Mouse (Mus musculus): ENCODE results near the gene Bend5.

Gene Bend5

GRCm38 (mm10) chr4:111442435-111443238 is 27.8 kb downstream of the Bend5 start:
- DNase-seq = no peak

GRCm38 (mm10) chr4:111443906-111444615 is 29.3 kb downstream of the Bend5 start:
- no peak for DNase-seq

- DNase-seq = no peak
Measured at GRCm38 (mm10) chr4:111444616-111445160, 29.9 kb downstream of the Bend5 start.

GRCm38 (mm10) chr4:111447918-111448317 is 33.1 kb downstream of the Bend5 start:
- no peak for DNase-seq

- DNase-seq = no peak
Measured at GRCm38 (mm10) chr4:111448586-111448985, 33.8 kb downstream of the Bend5 start.

- no peak for DNase-seq
Measured at GRCm38 (mm10) chr4:111449442-111450199, 34.8 kb downstream of the Bend5 start.

- no peak for DNase-seq
Measured at GRCm38 (mm10) chr4:111451283-111451918, 36.6 kb downstream of the Bend5 start.

- DNase-seq = no peak
Measured at GRCm38 (mm10) chr4:111452192-111452591, 37.4 kb downstream of the Bend5 start.

- DNase-seq = no peak
Measured at GRCm38 (mm10) chr4:111453275-111453674, 38.5 kb downstream of the Bend5 start.

DNA sequence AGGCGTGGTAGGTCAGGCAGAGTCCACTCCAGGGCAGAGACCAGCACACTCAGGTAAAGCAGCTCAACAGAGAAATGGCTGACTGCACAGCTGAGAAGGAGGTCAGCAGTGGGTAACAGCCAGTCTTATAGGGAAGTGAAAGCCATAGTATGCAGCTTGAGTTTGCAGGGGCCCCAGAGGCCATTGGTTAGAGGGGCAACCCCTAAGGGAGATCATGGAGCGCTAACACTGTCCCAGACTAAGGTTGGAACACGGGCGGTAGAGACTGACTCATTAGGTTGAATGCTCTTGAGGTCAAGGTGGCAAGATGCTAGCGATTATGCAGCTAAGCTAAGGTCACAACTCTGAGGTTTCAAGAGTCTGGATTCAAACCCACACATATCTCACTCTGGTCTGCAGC is 40.8 kb downstream of the Bend5 start:
- no peak for DNase-seq

DNA sequence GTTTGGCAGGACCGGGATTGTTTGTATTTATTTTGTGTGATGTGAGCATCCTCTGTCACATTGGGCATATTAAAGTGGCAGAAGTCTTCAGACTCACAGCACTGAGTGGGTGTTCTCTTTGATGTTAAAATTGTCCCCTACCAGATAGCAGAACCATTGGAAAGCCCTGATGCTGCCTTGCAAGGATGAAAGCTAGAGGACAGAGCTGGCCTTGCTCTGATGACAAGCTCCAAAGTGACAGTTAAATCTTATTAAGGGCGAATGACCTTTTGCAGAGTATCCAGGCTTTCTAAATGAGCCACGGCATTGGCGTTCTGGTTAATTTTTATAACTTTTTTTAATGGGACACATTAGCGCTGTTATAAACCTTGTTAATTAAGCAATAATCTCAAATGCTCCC is 42.8 kb downstream of the Bend5 start:
- no peak for DNase-seq

DNA sequence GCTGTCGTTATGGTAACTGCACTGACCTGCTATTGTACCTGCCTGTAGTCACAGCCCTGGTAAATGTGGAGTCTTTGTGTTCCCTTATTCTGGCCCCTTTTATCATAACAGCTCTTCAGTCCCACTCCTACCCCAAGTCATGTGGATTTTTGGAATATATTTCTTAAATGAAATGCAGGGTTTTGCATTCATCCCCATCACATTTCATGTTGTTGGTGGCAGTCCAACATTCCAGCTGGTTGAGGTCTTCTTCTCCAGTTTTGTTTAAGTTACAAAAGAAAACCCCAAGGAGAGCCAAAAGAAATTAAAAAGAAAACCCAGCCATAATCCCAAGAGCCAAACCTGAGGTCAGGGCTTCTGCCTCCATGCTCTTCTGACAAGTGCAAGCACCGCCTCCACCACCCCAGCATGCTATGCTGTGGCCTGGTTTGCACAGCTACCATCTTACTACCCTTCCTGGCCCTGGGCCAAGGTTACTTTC is 52.5 kb downstream of the Bend5 start:
- DNase-seq = no peak

- no peak for DNase-seq
Measured at GRCm38 (mm10) chr4:111467796-111468195, 53.0 kb downstream of the Bend5 start.

GRCm38 (mm10) chr4:111469847-111470246 is 55.0 kb downstream of the Bend5 start:
- no peak for DNase-seq

DNA sequence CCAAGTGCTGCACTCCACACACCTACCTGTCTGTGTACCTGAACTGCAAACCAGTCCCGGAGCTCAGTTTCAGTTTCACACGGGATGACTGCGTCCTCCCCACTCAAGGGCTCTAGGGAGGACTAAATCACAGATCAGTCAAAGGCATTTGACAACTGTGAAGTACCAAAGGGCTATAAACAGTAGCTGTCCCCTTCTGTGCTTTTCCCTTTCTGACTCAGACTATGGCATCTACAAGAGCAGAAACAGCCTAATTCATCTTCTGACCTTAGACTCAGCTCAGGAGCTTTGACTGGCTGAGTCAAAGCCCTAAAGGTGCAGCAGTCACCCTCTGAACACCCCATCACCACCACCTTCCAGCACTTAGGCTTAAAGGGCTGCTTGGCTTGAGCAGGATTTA is 56.9 kb downstream of the Bend5 start:
- no peak for DNase-seq

- no peak for DNase-seq
Measured at GRCm38 (mm10) chr4:111472511-111472910, 57.7 kb downstream of the Bend5 start.

DNA sequence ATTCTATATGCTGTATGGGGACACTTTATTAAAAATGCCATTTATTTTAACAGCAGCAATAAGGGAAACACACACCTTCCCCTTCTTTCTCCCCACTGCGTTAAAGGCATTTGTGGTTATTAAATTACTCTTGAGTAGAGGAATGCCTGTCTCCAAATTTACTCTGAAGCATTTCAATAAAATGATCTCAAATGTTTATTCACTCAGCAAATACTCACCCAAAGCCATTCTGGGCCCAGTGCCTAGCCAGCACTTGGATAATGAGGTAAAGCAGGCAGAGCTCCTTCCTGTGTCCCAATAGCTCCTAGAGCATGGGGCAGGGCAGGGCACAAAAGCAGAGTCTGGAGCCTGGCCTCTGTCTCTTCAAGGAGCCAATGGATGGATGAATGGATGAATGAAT is 58.2 kb downstream of the Bend5 start:
- no peak for DNase-seq

DNA sequence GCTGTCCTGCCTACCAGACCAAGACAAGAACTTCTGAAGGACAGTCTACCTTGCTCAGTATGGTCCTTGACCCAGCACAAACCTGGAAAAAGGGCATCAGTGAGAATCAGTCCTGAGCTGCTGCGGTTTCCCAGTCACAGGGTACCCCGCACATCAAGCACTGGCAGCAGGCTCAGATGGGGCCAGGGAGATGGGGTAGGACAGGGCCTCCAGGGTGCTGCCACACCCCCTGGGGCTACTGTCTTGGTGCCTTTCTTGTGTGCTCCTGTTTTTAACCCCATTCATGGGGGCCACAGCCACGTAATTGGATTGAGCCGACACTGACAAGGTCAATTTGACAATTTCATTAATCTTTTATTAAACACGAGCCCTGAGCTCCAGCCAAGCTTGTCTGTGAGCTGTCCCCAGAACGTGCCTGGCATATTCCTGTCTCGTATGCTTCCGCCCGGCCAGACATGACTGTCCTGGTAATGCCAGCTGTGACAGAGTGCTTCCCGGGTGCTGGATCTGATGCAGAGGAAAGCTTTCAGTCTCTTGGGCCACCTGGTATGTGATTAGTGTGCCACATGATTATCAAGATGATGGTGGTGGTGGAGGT is 60.7 kb downstream of the Bend5 start:
- no peak for DNase-seq

DNA sequence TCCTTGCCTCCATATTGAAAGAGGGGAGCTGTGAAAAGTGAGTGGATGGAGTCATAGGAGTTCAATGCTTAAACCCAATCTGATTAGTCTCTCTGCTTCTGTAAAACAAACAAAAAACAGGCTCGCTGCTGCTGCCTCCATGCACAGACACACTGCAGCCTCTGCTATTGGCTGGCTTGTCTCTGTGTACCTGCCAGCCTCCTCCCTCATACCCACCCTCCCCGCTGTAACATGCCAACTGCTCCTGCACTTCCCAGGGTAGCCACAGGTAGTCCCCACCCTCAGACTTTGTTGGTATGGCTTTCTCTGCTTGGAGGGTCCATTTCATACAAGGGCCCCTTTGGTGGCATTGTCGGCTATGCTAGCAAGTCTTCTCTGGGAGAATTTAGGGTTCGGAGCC is 62.7 kb downstream of the Bend5 start:
- no peak for DNase-seq

DNA sequence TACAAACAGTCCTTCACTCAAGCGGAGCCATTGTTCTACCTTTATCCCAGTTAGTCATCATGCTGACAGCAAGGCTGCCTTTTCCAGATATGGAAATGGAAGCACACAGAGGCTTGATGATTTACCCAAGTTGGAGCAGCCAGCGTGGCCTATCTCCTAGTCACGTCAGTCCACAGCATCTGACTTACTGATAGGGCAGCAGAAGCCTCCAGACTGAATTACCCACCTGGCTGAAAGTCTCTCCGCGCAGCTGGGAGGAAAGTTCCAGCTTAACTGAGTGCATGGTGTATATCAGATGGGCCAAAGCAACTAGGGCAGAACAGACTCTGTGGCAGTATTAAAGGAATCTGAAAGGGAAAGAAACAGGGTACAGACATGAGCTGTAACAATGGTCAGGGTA is 68.7 kb downstream of the Bend5 start:
- no peak for DNase-seq

GRCm38 (mm10) chr4:111485189-111485588 is 70.4 kb downstream of the Bend5 start:
- no peak for DNase-seq

DNA sequence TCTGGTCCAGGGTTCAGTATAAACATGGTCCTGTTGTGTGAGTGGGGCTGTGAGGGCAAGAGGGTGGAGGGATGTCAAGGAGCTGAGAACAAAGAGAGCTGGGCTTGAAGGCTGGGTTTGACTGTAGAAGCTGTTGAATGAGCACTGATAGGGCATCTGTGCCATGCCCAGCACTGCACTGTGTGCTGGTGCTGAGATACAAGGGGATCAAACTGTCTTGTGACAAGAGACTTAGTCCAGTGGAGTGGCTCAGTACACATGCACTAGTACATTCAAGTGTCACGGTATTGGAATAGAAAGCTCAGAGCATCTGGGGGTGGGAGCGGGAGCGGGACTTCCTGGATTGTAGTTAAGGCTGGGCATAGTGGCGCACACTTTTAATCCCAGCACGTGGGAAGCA is 71.4 kb downstream of the Bend5 start:
- no peak for DNase-seq

Data from right cerebral cortex, postnatal 14 days (tissue).